Mouse (Mus musculus) ES-E14 (cell line): ENCODE measurements at regions not wholly inside any gene's neighbourhood (a gene's known extent, or its start where the extent isn't known, plus 50 kb on each side); places are given as distances from the start of the nearest gene placed in this dataset.

ENCODE experiments used
- DNase-seq: peaks from one replicate; pipeline ENCODE4 v3.0.0-alpha.2; 2013; ENCODE audit warnings: low read depth, low spot score
- H3K27ac ChIP-seq: 2 replicates; pipeline ENCODE4 v1.5.1; 2012; ENCODE audit warnings: low read depth, mild to moderate bottlenecking, low read length, moderate library complexity, mixed read lengths; ENCODE audit not compliant: poor library complexity, insufficient read depth, severe bottlenecking
- H3K36me3 ChIP-seq: 2 replicates; pipeline ENCODE4 v1.6.1; 2012; ENCODE audit warnings: mild to moderate bottlenecking, low read length, moderate library complexity, mixed read lengths; ENCODE audit not compliant: control insufficient read depth, poor library complexity, insufficient read depth, severe bottlenecking
- H3K4me1 ChIP-seq, 2 experiments: fragments of 150-350 bp in 1 of 2; sonication (generic) in 1 of 2; 2 replicates each; pipeline ENCODE4 v1.6.1; 2012; ENCODE audit warnings: low read length in 2 of 2, mild to moderate bottlenecking in 1 of 2, mixed read lengths in 1 of 2; ENCODE audit not compliant: control insufficient read depth in 2 of 2, insufficient read depth in 2 of 2, poor library complexity in 1 of 2
- H3K4me3 ChIP-seq, 2 experiments: fragments of 150-350 bp in 1 of 2; sonication (generic) in 1 of 2; 2 replicates each; pipeline ENCODE4 v1.5.1; 2012; ENCODE audit warnings: low read length in 2 of 2, low read depth in 1 of 2, mild to moderate bottlenecking in 1 of 2, mixed read lengths in 1 of 2; ENCODE audit not compliant: insufficient read depth in 1 of 2, poor library complexity in 1 of 2, severe bottlenecking in 1 of 2
- H3K9ac ChIP-seq: 2 replicates; pipeline ENCODE4 v1.6.1; 2012; ENCODE audit warnings: low read depth, mild to moderate bottlenecking, low read length, mixed read lengths; ENCODE audit not compliant: poor library complexity, insufficient read depth, severe bottlenecking
- H3K9me3 ChIP-seq: fragments of 150-350 bp; sonication (generic); 2 replicates; pipeline ENCODE4 v1.6.1; 2012; ENCODE audit warnings: low read depth, mild to moderate bottlenecking, low read length; ENCODE audit not compliant: control insufficient read depth, insufficient read depth
- CHD2 ChIP-seq: IDR thresholded peaks from 2 replicates; pipeline ENCODE4 v1.6.1; 2014; ENCODE audit warnings: mild to moderate bottlenecking, low read depth, low read length, inconsistent platforms
- HCFC1 ChIP-seq: IDR thresholded peaks from 2 replicates; pipeline ENCODE4 v1.6.1; 2012; ENCODE audit warnings: low read length, inconsistent platforms, borderline replicate concordance; ENCODE audit not compliant: insufficient read depth
- MAFK ChIP-seq: IDR thresholded peaks from 2 replicates; pipeline ENCODE4 v1.6.1; 2014; ENCODE audit warnings: mild to moderate bottlenecking, low read depth, low read length, inconsistent platforms; ENCODE audit not compliant: insufficient read depth
- ZC3H11A ChIP-seq: IDR thresholded peaks from 2 replicates; pipeline ENCODE4 v1.6.1; 2012; ENCODE audit warnings: low read depth, mild to moderate bottlenecking, inconsistent platforms, low read length, borderline replicate concordance
- ZNF384 ChIP-seq: IDR thresholded peaks from 2 replicates; pipeline ENCODE4 v1.6.1; 2012; ENCODE audit warnings: low read depth, low read length, inconsistent platforms
- in situ Hi-C, 2 experiments: fragments of 600-800 bp; cut with MboI; formaldehyde crosslinking; loops; one replicate each; pipeline ENCODE4 v1.15.1; 2025; ENCODE audit warnings: low sequenced_read_pairs in 2 of 2, inconsistent platforms in 1 of 2; ENCODE audit not compliant: unreplicated experiment in 2 of 2

DNA sequence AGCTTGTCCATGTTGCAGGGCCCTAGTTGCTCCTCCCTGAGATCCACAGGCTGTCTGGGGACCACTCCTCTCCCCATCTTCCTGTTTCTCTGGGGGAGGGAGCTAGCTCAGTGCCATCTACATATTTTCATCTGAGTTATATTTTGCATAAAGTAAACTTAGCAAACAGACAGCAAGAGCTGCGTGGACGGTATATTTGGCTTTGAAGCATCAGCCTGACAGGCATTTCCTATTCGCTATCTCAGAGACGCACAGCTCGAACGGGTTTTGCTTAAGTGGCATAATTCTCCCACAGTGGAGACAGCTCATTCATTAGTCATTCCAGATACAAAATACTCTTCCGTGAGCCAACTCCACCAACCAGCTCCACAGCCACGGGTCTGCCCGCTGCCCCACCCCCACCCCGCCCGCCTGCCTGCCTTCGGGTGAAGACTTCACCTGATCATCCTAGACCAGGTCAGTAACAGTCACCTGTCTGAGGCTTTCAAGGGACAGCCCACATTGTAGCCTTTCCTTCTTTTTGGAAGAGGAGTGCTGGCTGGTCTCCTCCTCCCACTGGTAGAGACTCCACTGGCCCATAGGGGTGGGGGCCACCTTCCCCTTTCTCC is 64.5 kb upstream of the Vps8 start:
- in situ Hi-C loops = no loop called here
- DNase-seq = no peak
- H3K4me1 ChIP-seq = no peaks in the 10 kb centered on the region
- no peaks in the 10 kb centered on the region for H3K9me3 ChIP-seq
- no peak overlapping the region for H3K4me3 ChIP-seq
- H3K36me3 ChIP-seq = no peaks in the 10 kb centered on the region
- TF ChIP-seq MAFK = no peak
- no peak for TF ChIP-seq HCFC1
- TF ChIP-seq ZNF384 = no peak
- TF ChIP-seq CHD2 = no peak
- no peak for TF ChIP-seq ZC3H11A
- H3K27ac ChIP-seq = no peak overlapping the region
- no peak overlapping the region for H3K9ac ChIP-seq

DNA sequence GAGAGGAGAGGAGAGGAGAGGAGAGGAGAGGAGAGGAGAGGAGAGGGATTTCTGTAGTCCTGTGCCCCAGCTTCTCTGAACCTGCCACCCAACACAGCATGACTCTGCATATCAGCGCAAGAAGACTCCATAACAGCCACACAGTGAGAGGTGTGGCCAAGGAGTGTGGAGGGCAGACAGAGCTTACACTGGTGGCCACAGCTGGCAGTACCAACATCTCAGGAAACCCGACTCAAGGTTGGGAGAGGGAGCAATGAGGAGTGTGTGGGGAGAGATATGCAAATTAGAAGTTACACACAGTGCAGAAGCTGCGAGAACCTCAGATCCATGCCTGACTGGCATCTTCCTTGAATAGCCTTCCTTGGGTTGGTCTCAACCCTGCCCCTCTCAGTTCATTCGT is 63.5 kb upstream of the Vps8 start:
- Histone ChIP-seq H3K36me3 (no peaks in the 10 kb centered on the region), H3K4me3 (no peak overlapping the region), H3K4me1 (no peaks in the 10 kb centered on the region), H3K27ac (no peak overlapping the region), H3K9me3 (no peaks in the 10 kb centered on the region), H3K9ac (no peak overlapping the region)
- TF ChIP-seq ZC3H11A (no peak), MAFK (no peak), CHD2 (no peak), ZNF384 (no peak), HCFC1 (no peak)
- DNase-seq = no peak
- in situ Hi-C loops = no loop called here

DNA sequence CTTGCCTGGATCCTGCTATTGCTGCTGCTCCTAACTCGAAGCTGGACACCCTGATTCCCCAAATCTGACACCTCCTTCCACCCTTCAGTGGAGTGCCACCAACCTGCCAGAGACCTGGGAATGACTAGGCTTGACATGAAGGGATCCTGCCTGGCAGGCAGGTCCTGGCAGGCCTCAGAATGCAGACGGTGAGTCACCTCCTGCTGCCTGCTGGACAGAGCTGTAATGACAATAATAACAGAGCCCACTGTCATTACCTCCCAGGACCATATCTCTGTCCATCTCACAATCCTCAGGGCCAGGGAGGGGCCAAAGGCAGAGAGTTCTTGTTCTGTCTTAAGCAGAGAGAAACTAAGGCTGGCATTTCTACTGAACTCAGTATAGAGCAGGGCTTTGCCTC is 61.5 kb upstream of the Vps8 start:
- Histone ChIP-seq H3K9me3 (no peaks in the 10 kb centered on the region), H3K9ac (no peak overlapping the region), H3K27ac (no peak overlapping the region), H3K4me1 (no peaks in the 10 kb centered on the region), H3K36me3 (no peaks in the 10 kb centered on the region), H3K4me3 (no peak overlapping the region)
- TF ChIP-seq CHD2 (no peak), MAFK (no peak), HCFC1 (no peak), ZNF384 (no peak), ZC3H11A (no peak)
- no peak for DNase-seq
- in situ Hi-C loops = no loop called here

DNA sequence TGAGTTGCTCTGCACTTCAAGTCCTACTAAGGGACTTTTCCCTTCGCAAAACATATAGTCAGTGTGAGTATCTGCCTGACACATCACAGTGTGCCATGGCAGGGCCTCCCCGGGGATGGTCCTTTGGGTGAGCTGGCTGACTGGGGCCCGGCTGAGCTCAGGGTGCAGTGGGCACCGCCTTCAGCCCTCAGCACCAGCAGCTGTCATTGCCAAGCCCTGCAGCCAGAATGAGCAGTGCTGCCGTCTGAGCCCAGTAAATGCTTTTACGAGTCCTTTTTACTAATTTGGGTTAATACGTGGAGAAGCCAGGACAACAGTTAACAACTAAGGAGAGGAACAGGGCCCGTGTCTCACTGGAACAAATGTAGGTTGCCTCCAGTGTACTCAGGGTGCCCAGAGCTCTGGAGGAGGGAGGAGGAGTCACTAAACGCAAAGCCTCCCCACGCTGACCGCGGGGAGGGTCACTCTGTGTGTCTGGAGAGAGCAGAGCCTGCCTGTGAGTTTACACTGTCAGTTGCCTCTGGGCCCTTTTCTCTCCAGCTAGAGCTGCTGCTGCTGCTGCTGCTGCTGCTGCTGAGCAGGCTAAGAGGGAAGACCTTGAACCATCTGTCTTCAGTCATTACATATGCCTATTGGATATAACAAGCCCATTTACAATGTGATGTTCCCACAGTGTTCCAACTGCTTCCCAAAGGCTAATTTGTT is 60.1 kb upstream of the Vps8 start:
- Histone ChIP-seq H3K36me3 (no peaks in the 10 kb centered on the region), H3K4me1 (no peaks in the 10 kb centered on the region), H3K9me3 (no peaks in the 10 kb centered on the region), H3K27ac (no peak overlapping the region), H3K9ac (no peak overlapping the region), H3K4me3 (no peak overlapping the region)
- no peak for DNase-seq
- TF ChIP-seq ZC3H11A (no peak), MAFK (no peak), HCFC1 (no peak), CHD2 (no peak), ZNF384 (no peak)
- in situ Hi-C loops = no loop called here
